In genomic region chr12:108307553-108307952, GRCm38 (mm10) we compare ENCODE assay signal across 9 mouse cellular contexts. TPM values are rescaled to one million over a fixed set of nuclear protein-coding genes. Genes with fewer than 3 reads are reported as not detected.
A peak's percentile ranks its signal among the peaks of the same experiment; 100 is the strongest.
DNase-seq lines count a peak whose midpoint lies in the region; ATAC-seq and TF ChIP-seq lines count a peak whose summit lies in the region.
"Had no signal": no experiment of that assay in that cellular context is flagged by ENCODE, and none has a peak within 500 bp of the region (broad histone marks: within the 10 kb centered on the region; RNA-seq: fewer than 3 reads in every experiment).

No protein-coding gene starts in this region.

- H3K9me3 ChIP-seq in heart, embryonic 10.5 days = no peaks in the 10 kb centered on the region
- H3K9me3 ChIP-seq in heart, embryonic 12.5 days (replicated peaks) = no peaks in the 10 kb centered on the region
- H3K9me3 ChIP-seq in limb, embryonic 13.5 days = no peaks in the 10 kb centered on the region

- H3K27ac ChIP-seq in heart, adult 2 months = no peak overlapping the region; the same call in 1 of the 2 replicates
- H3K27ac ChIP-seq in heart, embryonic 10.5 days = no peak overlapping the region
- no peak overlapping the region for H3K27ac ChIP-seq in heart, embryonic 12.5 days (ENCODE audit: poor library complexity, severe bottlenecking)
- H3K27ac ChIP-seq in limb, embryonic 13.5 days = no peak overlapping the region
- no peak overlapping the region for H3K27ac ChIP-seq in olfactory bulb, adult 2 months (ENCODE audit: insufficient read depth, low read depth, low read length)

- H3K27me3 ChIP-seq in heart, adult 2 months (ENCODE audit: control insufficient read depth, insufficient read depth, low read length) = no peaks in the 10 kb centered on the region
- peaks cover 71% of the 10 kb centered on the region for H3K27me3 ChIP-seq in heart, embryonic 10.5 days (ENCODE audit: insufficient read depth, poor library complexity, severe bottlenecking)
- peaks cover 41% of the 10 kb centered on the region for H3K27me3 ChIP-seq in heart, embryonic 12.5 days (replicated peaks)
- peaks cover 57% of the 10 kb centered on the region for H3K27me3 ChIP-seq in limb, embryonic 13.5 days

- TF ChIP-seq CTCF in heart, adult 2 months (IDR thresholded peaks at IDR 0.05) = peak; percentile 87
- peak; percentile 57; the same call in 1 of the 2 replicates for TF ChIP-seq CTCF in olfactory bulb, adult 2 months (IDR thresholded peaks at IDR 0.05; ENCODE audit: insufficient read depth, low read depth, low read length)

- H3K4me2 ChIP-seq in heart, embryonic 12.5 days = peak overlapping the region; percentile 95
- 0 out of 2 replicates have a peak overlapping the region, but pooled peaks have one; percentile 99 for H3K4me2 ChIP-seq in limb, embryonic 13.5 days (replicated peaks)

- H3K4me3 ChIP-seq in heart, adult 2 months = no peak overlapping the region
- no peak overlapping the region for H3K4me3 ChIP-seq in heart, embryonic 10.5 days
- peak overlapping the region; percentile 7; the same call in 1 of the 2 replicates for H3K4me3 ChIP-seq in heart, embryonic 12.5 days
- no peak overlapping the region for H3K4me3 ChIP-seq in limb, embryonic 13.5 days
- no peak overlapping the region for H3K4me3 ChIP-seq in olfactory bulb, adult 2 months (ENCODE audit: insufficient read depth, low read depth, low read length)
- H3K4me3 ChIP-seq: megakaryocyte, embryonic 14.5 days had no signal

- H3K79me2 ChIP-seq in heart, adult 2 months (replicated peaks; ENCODE audit: control insufficient read depth, insufficient read depth, low read length) = no peaks in the 10 kb centered on the region

- H3K9ac ChIP-seq in heart, adult 2 months (ENCODE audit: low read depth, low read length) = no peak overlapping the region
- H3K9ac ChIP-seq in heart, embryonic 12.5 days = no peak overlapping the region
- no peak overlapping the region for H3K9ac ChIP-seq in limb, embryonic 13.5 days

- intact Hi-C loops in heart, adult 2 months (cut with DNase I) = no loop called here

- no peaks in the 10 kb centered on the region for H3K36me3 ChIP-seq in heart, adult 2 months (ENCODE audit: control insufficient read depth, insufficient read depth, low read length)
- no peaks in the 10 kb centered on the region for H3K36me3 ChIP-seq in heart, embryonic 10.5 days
- no peaks in the 10 kb centered on the region for H3K36me3 ChIP-seq in heart, embryonic 12.5 days
- no peaks in the 10 kb centered on the region for H3K36me3 ChIP-seq in limb, embryonic 13.5 days

- ATAC-seq in heart, embryonic 12.5 days (ENCODE audit: insufficient number of reproducible peaks, low FRiP score) = no peak
- ATAC-seq in limb, embryonic 13.5 days (ENCODE audit: low FRiP score, low read depth) = no peak
- ATAC-seq in monocyte, adult 5-6 weeks (replicated peaks; ENCODE audit: insufficient number of reproducible peaks, low FRiP score, low TSS enrichment, poor library complexity, severe bottlenecking) = no peak

- no peak for TF ChIP-seq EP300 in heart, adult 2 months (IDR thresholded peaks at IDR 0.05; ENCODE audit: insufficient read depth, low read depth, low read length)

- no peak for TF ChIP-seq POLR2A in heart, adult 2 months (IDR thresholded peaks at IDR 0.05; ENCODE audit: insufficient read depth, low read depth, low read length)
- no peak for TF ChIP-seq POLR2A in olfactory bulb, adult 2 months (IDR thresholded peaks at IDR 0.05; ENCODE audit: insufficient read depth, low read depth, low read length)

- peak; percentile 38 to 71 for DNase-seq in heart, adult 2 months
- DNase-seq in heart, embryonic 10.5 days (ENCODE audit: low spot score) = no peak
- peak; percentile 45 to 52 for DNase-seq in B cell, adult 2 months
- DNase-seq in adrenal gland, postnatal 14 days = peak; percentile 75

- WGBS in heart, adult 2 months = 29% methylated on average over 14 of the region's 14 CpGs
- 19% methylated on average over 14 of the region's 14 CpGs for WGBS in heart, embryonic 10.5 days
- WGBS in heart, embryonic 12.5 days = 16% methylated on average over 14 of the region's 14 CpGs
- 26% methylated on average over 14 of the region's 14 CpGs for WGBS in limb, embryonic 13.5 days
- 49% methylated on average over 14 of the region's 14 CpGs for WGBS in olfactory bulb, adult 2 months

- peaks cover 17% of the 10 kb centered on the region for H3K4me1 ChIP-seq in heart, adult 2 months (ENCODE audit: control insufficient read depth, insufficient read depth, low read length)
- peaks cover 30% of the 10 kb centered on the region for H3K4me1 ChIP-seq in heart, embryonic 10.5 days
- H3K4me1 ChIP-seq in heart, embryonic 12.5 days (replicated peaks) = peaks cover 4% of the 10 kb centered on the region; the same call in 1 of the 2 replicates
- H3K4me1 ChIP-seq in limb, embryonic 13.5 days = peaks cover 11% of the 10 kb centered on the region
- peaks cover 61% of the 10 kb centered on the region for H3K4me1 ChIP-seq in olfactory bulb, adult 2 months (ENCODE audit: control insufficient read depth, insufficient read depth, low read length)

RNA-seq across cellular contexts. Expression of gene Hhipl1, which starts 1.5 kb away (rescaled TPM):
- 1 to 10 TPM; 1.2 to 1.5 TPM for total RNA-seq in heart, adult 2 months (2021)
- 1.6 and 1.8 TPM in 2 replicates for polyA plus RNA-seq in heart, adult 2 months (2012; rRNA removed)
- 0.28 and 0.64 TPM in 2 replicates for polyA plus RNA-seq in heart, embryonic 10.5 days (2016; fragmentation: Nextera tagmentation; extraction: Ambion mirVana)
- total RNA-seq in adrenal gland, postnatal 14 days (2021) = 0.67 and 0.79 TPM in 2 replicates
- polyA plus RNA-seq in heart, embryonic 12.5 days (2016; fragmentation: Nextera tagmentation; extraction: Ambion mirVana) = 0.82 and 1.2 TPM in 2 replicates
- polyA plus RNA-seq in limb, embryonic 13.5 days (2015; fragmentation: Nextera tagmentation; extraction: Ambion mirVana) = 0.83 and 1.1 TPM in 2 replicates
- polyA plus RNA-seq in olfactory bulb, adult 2 months (2012; ENCODE audit: insufficient read depth, insufficient read length, low replicate concordance, missing spikeins) = not detected in 2 replicates
- not detected in 3 replicates for total RNA-seq in monocyte, adult 5-6 weeks (2017)

RNA-seq across cellular contexts. Expression of gene Cyp46a1, which starts 26.6 kb away (rescaled TPM):
- under 1 TPM; 0.41 to 0.47 TPM for total RNA-seq in heart, adult 2 months (2021)
- 1.3 and 1.8 TPM in 2 replicates for polyA plus RNA-seq in heart, adult 2 months (2012; rRNA removed)
- 4.4 and 5.9 TPM in 2 replicates for polyA plus RNA-seq in heart, embryonic 10.5 days (2016; fragmentation: Nextera tagmentation; extraction: Ambion mirVana)
- total RNA-seq in adrenal gland, postnatal 14 days (2021) = 1.7 and 2.0 TPM in 2 replicates
- 7.9 and 8.0 TPM in 2 replicates for polyA plus RNA-seq in heart, embryonic 12.5 days (2016; fragmentation: Nextera tagmentation; extraction: Ambion mirVana)
- polyA plus RNA-seq in limb, embryonic 13.5 days (2015; fragmentation: Nextera tagmentation; extraction: Ambion mirVana) = 7.2 and 8.8 TPM in 2 replicates
- not detected in 2 replicates for polyA plus RNA-seq in olfactory bulb, adult 2 months (2012; ENCODE audit: insufficient read depth, insufficient read length, low replicate concordance, missing spikeins)
- total RNA-seq in monocyte, adult 5-6 weeks (2017) = not detected in 3 replicates

RNA-seq across cellular contexts. Expression of gene Ccdc85c, which starts 32.3 kb away (rescaled TPM):
- total RNA-seq in heart, adult 2 months (2021) = 10 to 100 TPM; 39.2 to 43.9 TPM
- polyA plus RNA-seq in heart, adult 2 months (2012; rRNA removed) = 27.1 and 29.3 TPM in 2 replicates
- 5.7 and 6.7 TPM in 2 replicates for polyA plus RNA-seq in heart, embryonic 10.5 days (2016; fragmentation: Nextera tagmentation; extraction: Ambion mirVana)
- total RNA-seq in adrenal gland, postnatal 14 days (2021) = 21.6 and 23.0 TPM in 2 replicates
- polyA plus RNA-seq in heart, embryonic 12.5 days (2016; fragmentation: Nextera tagmentation; extraction: Ambion mirVana) = 5.9 and 6.0 TPM in 2 replicates
- 6.6 and 6.9 TPM in 2 replicates for polyA plus RNA-seq in limb, embryonic 13.5 days (2015; fragmentation: Nextera tagmentation; extraction: Ambion mirVana)
- not detected in 2 replicates for polyA plus RNA-seq in olfactory bulb, adult 2 months (2012; ENCODE audit: insufficient read depth, insufficient read length, low replicate concordance, missing spikeins)
- total RNA-seq in monocyte, adult 5-6 weeks (2017) = 0.32 to 1.4 TPM in 2 of 3 replicates, not detected in the other
